Mouse (Mus musculus): Measurements from ENCODE around the gene Plin3.

Plin3 gene

GRCm38 (mm10) chr17:56292531-56293222 lies at the start of gene Plin3:
TSS of gene Plin3 (minus strand) at chr17:56292873.
- no peak for DNase-seq

- DNase-seq, result no peak
These were observed 48.0 kb upstream of the Plin3 start for GRCm38 (mm10) chr17:56340717-56341116.

- DNase-seq, result peak; percentile 75 to 80
These were observed 46.2 kb upstream of the Plin3 start for GRCm38 (mm10) chr17:56338909-56339308.

- no peak for DNase-seq
These were observed 45.1 kb upstream of the Plin3 start for GRCm38 (mm10) chr17:56337791-56338190.

GRCm38 (mm10) chr17:56337190-56337589 lies 44.5 kb upstream of the Plin3 start:
- DNase-seq, result peak; percentile 69 to 77

GRCm38 (mm10) chr17:56332987-56333386 lies 40.3 kb upstream of the Plin3 start:
- DNase-seq, result peak in 1 of 2 experiments; percentile 28

- DNase-seq, result no peak
These were observed 38.6 kb upstream of the Plin3 start for GRCm38 (mm10) chr17:56331256-56331655.

- DNase-seq, result no peak
These were observed 37.7 kb upstream of the Plin3 start for GRCm38 (mm10) chr17:56330345-56330744.

GRCm38 (mm10) chr17:56329267-56329666 lies 36.6 kb upstream of the Plin3 start:
- no peak for DNase-seq

- peak; percentile 64 to 72 for DNase-seq
These were observed 33.8 kb upstream of the Plin3 start for GRCm38 (mm10) chr17:56326153-56327147.

- DNase-seq, result peak; percentile 99 to 100
These were observed 32.9 kb upstream of the Plin3 start, which contains the start of gene Kdm4b for GRCm38 (mm10) chr17:56325450-56326152. TSS of gene Kdm4b (plus strand) at chr17:56326062.

GRCm38 (mm10) chr17:56324419-56324818 lies 31.7 kb upstream of the Plin3 start:
- no peak for DNase-seq

- no peak for DNase-seq
These were observed 16.7 kb upstream of the Plin3 start for GRCm38 (mm10) chr17:56309191-56309945.

GRCm38 (mm10) chr17:56308088-56308487 lies 15.4 kb upstream of the Plin3 start:
- peak; percentile 69 to 81 for DNase-seq

- peak; percentile 70 to 78 for DNase-seq
These were observed 13.2 kb upstream of the Plin3 start for GRCm38 (mm10) chr17:56305826-56306225.

- peak; percentile 36 to 41 for DNase-seq
These were observed 12.5 kb upstream of the Plin3 start for GRCm38 (mm10) chr17:56305156-56305555.

GRCm38 (mm10) chr17:56304718-56305117 lies 12.0 kb upstream of the Plin3 start:
- no peak for DNase-seq

GRCm38 (mm10) chr17:56303847-56304586 lies 11.3 kb upstream of the Plin3 start:
- DNase-seq, result peak; percentile 98 to 99

- peak; percentile 88 to 93 for DNase-seq
These were observed 10.6 kb upstream of the Plin3 start, which contains the start of gene Uhrf1 for GRCm38 (mm10) chr17:56303160-56303846. TSS of gene Uhrf1 (plus strand) at chr17:56303321.

- peak; percentile 70 to 82 for DNase-seq
These were observed 9.8 kb upstream of the Plin3 start for GRCm38 (mm10) chr17:56302363-56302996.

Measured in kidney, postnatal 4 days (tissue).